Mouse (Mus musculus) urinary bladder, postnatal 25 days (tissue): ENCODE measurements around the gene Pcca.

Source experiments
- DNase-seq: peaks from one replicate; pipeline ENCODE4 v3.0.0; 2022; ENCODE audit warnings: low spot score

Pcca gene

DNA sequence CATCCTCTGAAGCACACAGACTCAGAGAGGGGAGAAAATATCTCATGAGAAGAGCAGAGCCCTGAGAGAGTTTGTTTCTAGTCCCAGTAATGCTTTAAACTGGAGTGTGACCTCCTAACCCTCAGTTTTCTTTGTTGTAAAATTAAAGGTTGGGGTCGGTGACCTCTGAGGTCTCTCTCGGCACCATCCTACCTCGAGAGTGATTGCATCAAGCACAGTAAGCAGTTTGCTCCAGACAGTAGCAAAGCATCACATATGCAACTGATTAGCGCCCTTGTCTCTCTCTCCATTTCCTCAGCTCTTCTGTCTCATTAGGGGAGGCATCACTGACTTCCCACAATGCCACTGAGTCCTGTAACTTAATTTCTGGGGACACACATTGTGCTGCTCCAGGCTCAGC, 302.1 kb downstream of the Pcca start:
- DNase-seq = no peak

DNA sequence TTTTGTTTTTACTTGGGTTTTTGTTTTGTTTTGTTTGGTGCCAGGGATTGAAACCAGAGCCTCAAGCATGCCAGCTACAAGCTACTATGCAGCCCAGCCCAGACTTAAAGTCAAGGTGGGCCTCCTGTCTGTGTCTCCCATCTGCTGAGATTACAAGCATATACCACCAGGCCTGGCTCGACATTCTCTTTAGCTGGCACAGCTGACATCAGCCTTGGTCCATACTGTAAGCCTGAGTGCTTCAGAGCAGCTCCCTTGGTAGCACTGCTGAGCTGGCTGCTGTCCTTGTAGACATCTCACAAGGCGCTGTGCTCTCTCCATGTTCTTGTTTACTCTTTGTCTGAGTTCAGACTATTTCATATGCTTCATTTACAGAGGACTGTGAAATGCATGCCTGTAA, 302.9 kb downstream of the Pcca start:
- DNase-seq = no peak

DNA sequence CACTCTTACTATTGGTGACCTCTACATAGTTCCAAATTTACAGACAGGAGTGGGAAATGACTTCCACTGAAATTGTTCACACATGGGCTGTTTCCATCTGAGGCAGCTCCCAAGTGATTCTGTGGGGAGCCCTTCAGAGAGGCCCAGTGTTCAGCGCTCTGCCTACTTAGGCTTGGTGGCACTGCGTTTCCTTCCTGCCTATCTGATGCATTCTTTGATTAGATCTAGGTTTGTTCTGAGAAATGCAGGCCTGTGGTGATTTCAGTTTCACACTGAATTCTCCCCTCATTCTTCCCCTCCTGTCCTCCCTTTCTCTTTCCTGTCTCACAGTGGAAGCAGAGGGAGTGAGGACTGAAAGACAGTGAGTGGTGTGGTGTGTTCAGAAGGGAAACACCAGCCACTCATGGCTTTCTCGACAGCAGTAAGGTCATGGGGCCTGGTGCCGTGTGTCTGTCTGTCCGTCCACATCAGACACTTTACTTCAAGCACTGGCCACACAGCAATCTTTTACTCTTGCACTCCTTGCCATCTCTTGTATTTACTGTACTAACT, 318.5 kb downstream of the Pcca start:
- DNase-seq = no peak

DNA sequence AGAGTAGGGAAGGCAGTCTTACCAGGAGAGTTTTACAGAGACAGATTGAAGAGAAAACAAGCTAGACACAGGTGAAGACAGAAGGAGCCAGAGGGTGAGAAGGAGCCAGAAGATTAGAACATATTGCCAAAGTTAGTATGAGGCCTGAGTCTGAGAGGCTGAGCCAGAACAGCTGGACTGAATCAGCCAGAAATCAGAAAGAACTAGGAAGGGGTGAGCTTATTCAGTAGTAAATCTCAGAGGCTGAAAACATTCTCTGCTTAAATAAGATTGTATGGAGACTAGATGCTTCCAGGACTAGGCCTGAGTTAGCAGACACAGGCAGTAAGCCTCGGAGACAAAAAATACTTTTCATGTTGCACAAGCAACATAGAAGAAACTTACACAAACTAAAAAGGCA, 325.7 kb downstream of the Pcca start:
- no peak for DNase-seq

DNA sequence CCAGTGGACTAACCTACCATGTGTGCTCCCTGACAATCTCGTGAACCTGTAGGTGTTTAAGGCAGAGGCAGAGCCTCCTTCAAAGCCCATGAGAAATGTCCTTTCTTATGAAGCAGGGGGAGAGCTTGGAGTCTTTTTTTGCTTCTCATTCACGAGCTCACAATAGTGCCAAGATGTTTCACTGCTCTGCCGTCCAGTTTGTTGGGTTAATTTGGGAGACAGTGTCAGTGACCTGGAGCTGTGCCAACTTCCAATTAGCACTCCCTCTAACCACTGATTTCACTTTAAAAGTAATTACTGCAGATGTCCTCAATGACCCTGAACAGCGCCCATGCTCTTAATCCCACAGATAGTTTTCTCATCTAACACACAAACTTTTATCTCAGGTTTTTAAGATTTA, 328.5 kb downstream of the Pcca start:
- DNase-seq = no peak

DNA sequence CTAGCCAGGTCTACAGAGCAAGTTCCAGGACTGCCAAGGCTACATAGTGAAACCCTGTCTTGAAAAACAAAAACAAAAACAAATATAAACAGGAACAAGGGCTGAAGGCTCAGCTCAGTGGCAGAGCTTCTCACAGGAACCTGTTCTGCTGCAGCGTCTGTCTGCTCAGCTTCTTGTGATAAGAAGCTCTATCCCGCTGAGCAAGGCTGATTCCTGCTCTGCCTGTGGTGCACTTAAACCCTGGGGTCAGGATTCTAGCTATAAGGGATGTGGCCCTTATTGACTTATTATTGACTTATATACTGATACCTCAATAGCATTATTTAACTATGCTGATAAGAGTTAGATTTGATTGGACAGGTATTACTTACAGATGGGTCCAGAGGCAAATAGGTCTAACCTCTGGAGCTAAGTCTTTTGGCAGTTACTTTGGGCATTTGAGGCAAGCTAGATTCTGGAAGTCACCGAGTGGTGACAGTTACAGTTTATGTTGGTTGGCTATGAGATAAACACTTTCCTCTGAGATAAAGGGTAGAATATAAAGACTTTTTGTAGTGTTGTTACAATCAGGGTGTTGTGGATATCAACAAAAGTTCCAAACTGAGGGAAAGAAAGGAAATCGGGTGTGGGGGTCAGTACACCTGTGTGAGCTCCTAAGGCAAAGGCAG, 331.5 kb downstream of the Pcca start:
- no peak for DNase-seq

DNA sequence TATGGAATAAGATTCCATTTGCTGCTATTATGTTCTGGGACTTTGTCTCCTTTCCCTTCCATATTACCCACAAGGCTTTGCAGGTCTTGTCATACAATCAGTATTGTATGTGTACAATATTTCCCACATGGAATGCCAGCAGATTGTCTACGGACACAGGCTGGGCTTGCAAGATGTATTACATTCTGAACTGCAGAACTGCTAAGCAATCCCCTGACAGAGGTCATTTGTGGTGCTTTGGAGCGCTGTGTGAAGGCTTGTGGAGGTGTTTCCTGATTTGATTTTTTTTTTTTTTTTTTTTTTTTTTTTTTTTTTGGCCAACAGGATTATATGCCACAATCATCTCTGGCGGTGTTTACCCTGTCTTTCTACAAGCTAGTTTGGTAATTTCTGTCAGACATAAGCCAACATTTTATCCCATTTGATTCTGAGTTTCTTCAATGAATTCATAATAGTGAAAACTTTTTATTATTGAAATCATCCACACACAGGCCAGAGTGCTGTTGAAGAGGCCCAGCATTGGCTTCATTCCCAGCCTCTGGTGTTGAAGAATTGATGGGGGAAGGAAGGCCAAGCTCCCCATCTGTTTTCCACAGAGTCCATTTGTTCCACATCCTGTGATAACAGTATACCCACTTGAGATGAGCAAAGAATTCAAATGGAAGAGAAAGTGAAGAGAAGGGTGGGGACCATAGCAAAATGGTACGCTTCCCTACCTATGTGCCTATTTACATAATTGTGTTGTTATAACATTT, 333.6 kb downstream of the Pcca start:
- no peak for DNase-seq

DNA sequence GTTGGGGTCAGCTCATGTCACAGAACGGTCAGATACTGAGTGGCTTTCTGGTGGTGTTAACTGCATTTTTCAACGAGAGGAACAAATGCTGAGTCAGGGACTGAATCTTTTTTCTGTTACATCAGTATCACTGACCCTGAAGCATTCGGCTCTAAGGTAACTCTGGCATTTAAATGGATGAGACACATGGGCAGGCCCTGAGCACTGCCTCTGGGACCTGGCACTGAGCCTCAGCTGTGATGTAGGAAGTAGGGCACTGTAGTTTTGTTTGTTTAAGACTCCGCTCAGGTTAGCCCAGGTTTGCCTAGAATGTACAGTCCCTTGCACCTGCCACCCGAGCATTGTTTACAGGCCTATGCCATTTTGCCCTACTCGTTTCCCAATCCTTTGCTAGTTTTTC, 335.7 kb downstream of the Pcca start:
- no peak for DNase-seq

DNA sequence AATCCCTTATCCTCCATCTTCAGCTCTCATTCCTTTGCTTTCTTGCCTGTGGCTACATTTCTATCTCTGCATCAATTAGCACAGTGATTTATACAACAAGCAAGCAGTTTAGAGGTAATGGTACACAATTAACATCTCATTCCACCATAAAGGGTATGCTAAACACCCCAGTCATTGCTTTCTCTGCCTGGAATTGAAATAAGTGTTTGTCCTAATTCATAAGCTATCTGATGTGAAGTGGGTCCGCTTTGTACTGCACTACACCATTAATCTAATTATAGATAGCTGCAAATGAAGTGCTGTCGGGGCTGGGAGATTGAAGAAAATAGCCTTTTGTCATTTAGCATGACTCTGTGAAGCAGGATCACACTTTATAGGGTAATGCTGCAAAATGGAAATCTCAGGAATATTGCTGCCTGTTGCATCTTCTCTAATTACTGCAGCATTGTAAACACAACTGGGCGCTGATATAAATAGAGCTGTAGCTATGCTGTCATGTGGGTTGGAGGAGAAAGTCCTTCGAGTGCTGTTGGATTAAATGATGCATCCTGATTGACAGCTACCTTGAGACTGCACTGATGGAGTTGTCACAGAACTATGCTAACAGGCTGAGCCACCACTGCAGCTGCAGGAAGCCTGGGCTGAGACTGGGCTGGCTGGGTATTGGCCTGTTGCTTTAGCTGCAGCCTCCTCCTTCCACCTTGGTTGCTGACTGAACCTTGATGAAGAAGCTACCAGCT, 337.9 kb downstream of the Pcca start:
- DNase-seq = no peak

DNA sequence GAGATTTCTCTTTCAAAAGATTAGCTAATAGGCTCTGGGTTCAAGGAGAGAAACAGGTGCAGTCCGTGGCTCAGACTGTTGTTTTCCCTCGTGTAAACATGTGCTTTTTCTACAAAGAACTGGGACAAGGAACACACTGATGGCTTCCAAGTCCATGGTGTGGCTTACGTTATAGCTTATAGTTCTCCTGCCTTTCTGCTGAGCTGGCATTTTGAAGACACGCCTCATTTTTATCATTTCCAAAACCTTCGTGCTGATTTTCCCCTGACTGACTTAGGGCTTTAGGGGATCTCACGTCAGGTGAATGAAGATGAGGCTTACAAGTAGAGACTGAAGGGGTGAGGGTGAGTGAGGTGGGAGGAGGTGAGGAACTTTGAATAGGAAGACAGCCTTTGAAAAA, 338.5 kb downstream of the Pcca start:
- no peak for DNase-seq

DNA sequence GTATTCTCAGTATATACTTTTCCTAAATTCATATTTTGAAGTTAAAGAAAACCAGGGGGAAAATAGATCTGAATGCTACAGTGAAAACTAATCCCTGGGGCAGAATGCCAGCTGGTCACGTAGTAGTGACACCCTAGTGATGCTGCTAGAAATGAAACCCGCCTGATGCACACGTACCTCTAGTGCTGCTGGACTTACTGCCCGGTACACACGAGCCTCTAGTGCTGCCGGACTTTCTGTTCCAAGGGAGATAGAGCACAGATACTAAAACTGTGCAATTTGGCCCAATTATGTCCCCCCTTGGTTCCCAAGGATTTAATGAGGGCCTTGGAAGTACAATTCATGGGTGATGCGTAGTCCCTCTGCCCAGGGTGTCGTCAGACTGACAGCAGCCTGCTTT, 340.9 kb downstream of the Pcca start:
- DNase-seq = no peak

DNA sequence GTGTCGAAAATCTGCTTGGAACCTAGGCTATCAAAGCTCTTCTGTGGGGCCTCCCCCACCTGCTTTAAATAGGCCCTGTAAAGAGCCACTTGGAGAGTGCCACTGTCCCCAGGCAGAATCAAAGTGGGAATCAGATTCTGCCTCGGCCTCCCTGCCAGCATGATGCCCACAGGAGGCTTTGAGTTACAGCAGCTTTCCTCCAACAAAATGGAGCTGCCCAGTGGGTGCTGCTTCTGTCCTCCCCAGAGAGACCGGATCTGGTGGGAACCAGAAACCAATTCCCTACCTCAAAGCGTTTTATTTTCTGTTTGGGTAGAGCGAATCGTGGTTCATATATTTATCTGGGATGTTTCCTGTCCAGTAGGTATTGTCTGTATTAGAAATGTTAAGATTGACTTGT, 341.5 kb downstream of the Pcca start:
- DNase-seq = no peak

DNA sequence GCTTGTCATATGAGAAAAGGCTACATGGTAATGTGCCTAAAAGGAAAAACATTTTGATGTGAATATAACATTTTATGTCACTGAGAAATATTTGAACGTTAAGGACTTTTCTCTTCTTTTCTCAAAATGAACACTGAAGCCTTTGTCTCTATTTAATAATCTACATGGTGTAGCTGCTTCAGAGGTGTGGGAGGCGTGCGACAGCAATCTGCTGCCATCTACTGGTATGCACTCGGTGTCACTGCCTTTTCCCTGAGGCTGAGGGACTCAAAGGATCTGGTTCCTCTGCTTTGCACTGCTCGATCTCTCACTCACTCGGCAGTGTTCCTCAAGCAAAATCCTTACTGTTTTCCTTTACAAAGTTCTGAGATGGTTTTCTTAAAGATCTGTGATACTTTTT, 342.0 kb downstream of the Pcca start:
- peak; percentile 51 for DNase-seq

DNA sequence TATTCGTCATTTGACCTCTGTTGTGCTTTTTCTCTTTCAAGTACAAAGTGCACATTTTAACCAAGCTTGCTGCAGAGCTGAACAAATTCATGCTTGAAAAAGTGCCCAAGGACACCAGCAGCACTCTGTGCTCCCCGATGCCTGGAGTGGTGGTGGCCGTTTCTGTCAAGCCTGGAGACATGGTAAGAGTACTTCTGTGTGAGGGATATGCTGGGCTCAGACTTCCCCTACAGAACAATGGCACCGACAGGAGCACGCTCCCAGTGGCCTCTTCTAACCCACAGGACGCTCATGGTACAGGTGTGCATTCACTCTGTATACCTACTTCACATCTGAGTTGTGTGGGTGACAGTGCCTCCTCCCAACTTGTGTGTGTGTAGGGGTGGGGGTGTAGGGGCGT, 342.6 kb downstream of the Pcca start:
- DNase-seq = no peak

DNA sequence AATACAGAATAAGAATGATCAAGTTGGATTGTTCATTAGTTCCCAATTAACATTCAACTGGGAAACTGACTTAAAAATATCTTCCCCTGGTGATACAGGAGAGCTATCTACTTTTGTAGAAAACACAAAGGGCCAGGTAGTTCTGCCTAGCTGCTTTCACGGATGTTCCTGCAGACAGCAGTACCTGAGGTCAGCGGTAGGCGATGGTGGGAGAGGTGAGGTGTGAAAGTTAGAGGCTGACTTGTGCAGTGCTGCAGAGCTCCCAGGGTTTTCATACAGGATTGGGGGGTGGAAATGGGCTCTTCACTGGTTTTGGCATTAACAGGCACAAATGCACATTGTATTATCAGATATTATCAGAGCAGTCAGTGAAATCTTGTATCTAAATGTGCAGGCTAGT, 343.7 kb downstream of the Pcca start:
- no peak for DNase-seq

DNA sequence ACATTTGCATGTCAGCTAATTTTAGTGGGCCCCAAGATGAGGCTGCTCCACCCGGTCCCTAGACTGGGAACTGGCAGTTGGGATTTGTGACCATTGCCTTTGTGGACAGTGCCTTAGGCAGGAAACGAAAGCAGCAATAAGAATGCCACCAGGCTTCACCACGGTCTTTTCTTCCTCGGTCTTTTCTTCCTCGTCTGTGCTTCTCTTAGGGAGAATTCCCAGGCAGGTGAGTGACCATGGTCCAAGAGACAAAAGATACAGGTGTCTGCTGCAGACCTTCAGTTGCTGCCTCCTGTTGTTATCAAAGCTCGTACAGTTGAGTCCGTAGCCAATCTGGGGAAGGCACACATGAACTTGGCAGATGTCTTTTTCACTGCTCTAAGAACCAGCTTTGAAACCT, 346.2 kb downstream of the Pcca start:
- no peak for DNase-seq

DNA sequence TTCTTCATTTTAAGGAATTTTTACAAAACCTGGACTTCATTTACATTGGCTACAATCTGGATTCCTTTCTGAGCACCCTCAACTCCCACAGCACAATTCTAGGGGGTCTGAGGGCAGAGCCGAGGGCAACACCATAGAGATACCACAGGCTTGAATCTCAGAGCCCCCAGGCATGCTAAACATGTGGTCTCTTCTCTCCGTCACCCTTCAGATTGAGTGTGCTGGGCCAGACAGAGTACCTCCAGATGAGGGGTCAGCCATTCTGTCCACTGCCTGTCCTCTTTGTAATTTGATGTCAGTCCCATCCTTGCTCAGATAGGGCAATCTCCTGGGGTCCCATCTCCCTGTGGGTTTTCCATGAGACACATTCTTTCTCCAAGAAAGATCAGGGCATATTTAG, 347.6 kb downstream of the Pcca start:
- DNase-seq = no peak

DNA sequence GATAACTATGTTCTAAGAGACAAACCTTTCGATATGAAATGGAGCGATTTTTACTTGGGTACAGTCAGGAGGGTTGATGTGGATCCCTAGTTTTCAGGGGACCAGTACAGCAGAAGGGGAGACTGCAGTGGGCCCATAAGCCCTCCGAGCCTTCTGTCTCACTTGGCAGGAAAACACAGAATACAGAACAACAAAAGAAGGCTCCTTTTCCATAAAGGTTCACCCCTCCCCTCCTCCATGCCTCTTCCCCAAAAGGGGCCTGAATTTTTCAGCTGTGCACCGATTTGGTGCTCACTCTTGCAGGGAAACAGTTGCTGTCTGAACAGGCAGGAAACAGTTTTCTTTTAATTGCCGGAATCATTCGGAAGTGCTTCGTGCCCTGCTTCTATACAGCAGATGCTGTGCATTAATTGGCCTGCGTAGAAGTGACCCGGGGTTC, 348.1 kb downstream of the Pcca start:
- no peak for DNase-seq

DNA sequence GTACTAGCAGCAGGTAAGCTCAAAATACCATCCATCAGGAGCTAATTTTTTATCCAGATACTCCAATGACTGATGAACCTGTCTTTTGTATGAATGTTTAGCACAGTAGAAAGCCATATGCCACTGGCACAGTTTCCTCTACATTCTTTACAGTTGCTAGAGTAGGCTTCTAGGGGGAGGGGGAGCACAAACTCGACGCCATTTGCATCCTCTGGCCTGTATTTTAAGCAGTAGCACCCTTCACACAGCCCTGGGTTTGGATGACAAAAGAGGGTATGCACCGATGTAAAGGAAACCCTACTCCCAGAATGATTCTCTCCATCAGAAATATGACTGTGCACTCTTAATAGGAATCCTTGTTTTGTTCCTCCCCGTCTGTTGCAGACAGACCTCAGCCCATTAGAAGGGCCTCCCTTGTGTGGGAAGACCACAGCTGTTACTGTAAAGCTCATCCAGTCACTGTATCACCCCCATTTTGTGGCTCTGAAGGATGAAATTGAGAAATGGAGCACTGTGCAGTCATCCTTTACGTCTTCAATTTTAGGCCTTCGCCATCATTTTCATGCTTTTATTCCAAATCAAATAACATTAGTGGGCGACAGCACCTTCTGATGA, 348.8 kb downstream of the Pcca start:
- no peak for DNase-seq

DNA sequence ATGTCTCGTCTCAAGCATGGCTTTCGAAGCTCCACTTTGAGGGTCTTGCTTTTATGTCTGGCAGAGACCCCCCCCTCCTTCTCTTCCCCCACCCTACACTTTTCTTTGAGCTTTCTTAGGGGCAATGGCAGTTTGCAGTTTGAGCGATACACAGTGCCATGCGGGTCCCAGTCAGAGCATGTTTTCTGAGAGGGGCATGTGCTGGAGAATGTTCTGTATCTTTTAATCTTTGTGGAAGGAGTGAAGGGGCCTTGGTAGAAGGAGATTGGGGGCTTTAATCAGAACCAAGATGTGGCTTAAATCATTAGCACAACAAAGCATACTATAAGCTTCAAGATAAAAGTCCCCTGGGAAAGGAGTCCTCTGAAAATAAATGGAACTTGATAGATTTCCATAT, 349.3 kb downstream of the Pcca start:
- no peak for DNase-seq

DNA sequence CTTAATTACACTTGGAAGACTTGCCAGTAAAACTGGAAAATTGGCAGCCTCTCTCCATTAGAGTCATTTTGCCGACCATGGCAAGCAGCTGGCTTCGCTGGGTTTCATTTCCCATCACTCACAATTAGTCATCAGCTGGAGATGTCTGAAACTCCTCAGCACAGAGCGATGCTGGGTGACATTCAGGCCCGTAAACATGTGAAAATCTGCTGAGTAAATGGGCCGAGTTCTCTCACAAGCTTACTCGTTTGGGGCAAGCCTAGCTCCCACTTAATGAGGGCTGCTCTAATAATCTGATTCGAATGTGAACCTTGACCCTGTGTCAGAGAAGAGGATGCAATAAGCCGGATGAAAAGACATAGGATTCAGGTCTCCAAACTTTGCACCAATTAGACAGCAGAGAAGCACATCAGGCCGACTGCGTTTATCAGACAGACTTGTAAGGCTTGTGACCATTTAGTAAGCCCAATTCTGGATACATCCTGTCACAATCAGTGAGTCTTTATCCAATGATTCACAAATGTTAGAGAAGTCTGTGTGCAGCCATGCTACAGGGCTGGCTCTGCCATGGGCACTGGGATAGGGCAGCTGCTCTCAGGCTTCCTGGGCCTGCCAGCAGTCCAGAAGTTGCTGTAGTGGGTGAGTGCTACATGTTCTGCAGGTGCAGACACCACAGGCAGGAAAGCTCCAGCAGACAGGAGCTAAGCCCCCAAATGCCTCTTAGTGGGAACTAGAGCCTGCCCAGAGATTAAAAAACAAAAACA, 349.9 kb downstream of the Pcca start:
- no peak for DNase-seq

DNA sequence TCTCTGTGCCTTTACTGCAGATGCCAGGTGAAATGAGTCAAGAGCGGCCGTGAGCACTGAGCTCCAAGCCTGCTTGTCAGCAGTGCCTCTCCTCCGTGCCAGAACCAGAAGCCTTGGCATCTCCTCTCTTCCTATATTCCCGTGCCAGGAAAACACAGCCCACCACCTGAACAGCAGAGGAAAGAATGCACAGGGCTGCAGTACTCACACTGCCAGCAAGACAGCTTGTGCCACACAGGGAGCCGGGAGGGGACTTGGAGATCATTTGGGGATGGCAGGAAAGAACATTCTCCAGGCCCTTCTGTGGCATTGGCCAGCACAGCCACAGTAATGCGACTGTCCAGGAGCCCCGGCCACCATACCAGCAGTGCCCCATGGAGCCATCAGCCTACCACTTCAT, 351.8 kb downstream of the Pcca start:
- DNase-seq = no peak
